In the genomic region with DNA sequence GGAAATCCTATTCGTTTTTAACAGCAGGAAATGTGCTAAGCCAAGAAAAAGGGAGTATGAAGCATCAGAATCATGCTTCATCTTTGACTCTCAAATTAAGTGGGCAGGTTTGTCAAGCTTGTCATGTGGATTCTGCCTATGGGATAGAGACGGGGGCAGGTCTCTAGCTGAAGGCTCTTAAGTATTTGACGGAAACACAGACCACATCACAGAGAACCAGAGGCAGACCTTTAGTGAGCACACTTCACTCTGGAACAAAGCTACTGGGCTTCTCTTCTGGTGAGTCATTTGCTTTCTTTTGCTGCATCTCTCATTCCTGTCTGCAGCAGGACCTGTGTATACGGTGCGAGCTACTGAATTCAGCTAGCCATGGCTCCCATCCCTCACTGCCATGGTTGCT, we compare ENCODE assay signal across 13 mouse cellular contexts. TPM values are rescaled to one million over a fixed set of nuclear protein-coding genes. Genes with fewer than 3 reads are reported as not detected.
"Had no signal": no experiment of that assay in that cellular context is flagged by ENCODE, and none has a peak within 500 bp of the region (broad histone marks: within the 10 kb centered on the region; RNA-seq: fewer than 3 reads in every experiment).

A gene (plus strand): TSS at position 209 of the 400 bp plus-strand sequence.

- ATAC-seq: liver, embryonic 12.5 days; midbrain, embryonic 15.5 days had no signal

- H3K27me3 ChIP-seq: limb, embryonic 15.5 days; liver, embryonic 12.5 days; lung, embryonic 15.5 days; midbrain, embryonic 15.5 days; stomach, embryonic 15.5 days had no signal

- H3K27ac ChIP-seq: left cerebral cortex, adult 2 months; limb, embryonic 15.5 days; liver, embryonic 12.5 days; lung, embryonic 15.5 days; midbrain, embryonic 15.5 days; stomach, embryonic 15.5 days had no signal

- DNase-seq: kidney, adult 8-10 months; kidney, postnatal 25 days; lung, postnatal 36 days; right cerebral cortex, postnatal 14 days; thymus, postnatal 25 days had no signal

- H3K4me1 ChIP-seq: limb, embryonic 15.5 days; liver, embryonic 12.5 days; lung, embryonic 15.5 days; midbrain, embryonic 15.5 days; stomach, embryonic 15.5 days had no signal

- H3K36me3 ChIP-seq: midbrain, embryonic 15.5 days had no signal

- H3K4me2 ChIP-seq: limb, embryonic 15.5 days; liver, embryonic 12.5 days; lung, embryonic 15.5 days; midbrain, embryonic 15.5 days; stomach, embryonic 15.5 days had no signal

- H3K4me3 ChIP-seq: left cerebral cortex, adult 2 months; limb, embryonic 15.5 days; liver, embryonic 12.5 days; lung, embryonic 15.5 days; midbrain, embryonic 15.5 days; stomach, embryonic 15.5 days had no signal

- H3K9me3 ChIP-seq: limb, embryonic 15.5 days; liver, embryonic 12.5 days; lung, embryonic 15.5 days; midbrain, embryonic 15.5 days; stomach, embryonic 15.5 days had no signal

- H3K9ac ChIP-seq: limb, embryonic 15.5 days; liver, embryonic 12.5 days; lung, embryonic 15.5 days; midbrain, embryonic 15.5 days; stomach, embryonic 15.5 days had no signal

RNA-seq across cellular contexts. Expression of the gene that starts here (rescaled TPM):
- total RNA-seq: layer of hippocampus, postnatal 25 days; left cerebral cortex, adult 2 months; left cerebral cortex, postnatal 25 days had no signal
